Mouse (Mus musculus): Measurements from ENCODE around the gene Inpp5a. TPM values are rescaled to one million over a fixed set of nuclear protein-coding genes. Genes with fewer than 3 reads are reported as not detected.

Inpp5a gene
- 25.4 and 42.1 TPM in 2 replicates for polyA plus RNA-seq (2012; rRNA removed; ENCODE audit: low replicate concordance)

GRCm38 (mm10) chr7:139388670-139389212 is at the start of gene Inpp5a:
Inpp5a (plus strand) TSS chr7:139389109.

GRCm38 (mm10) chr7:139582595-139582994 is 193.7 kb downstream of the Inpp5a start, which contains the start of gene Nkx6-2:
Nkx6-2 (minus strand) TSS chr7:139582797.

Other genes with a start within 250 kb of the Inpp5a start
- gene Lrrc27, start 176.1 kb upstream of the Inpp5a start, polyA plus RNA-seq (2012; rRNA removed; ENCODE audit: low replicate concordance) = 0.43 and 1.5 TPM in 2 replicates
- gene Stk32c, start 175.8 kb upstream of the Inpp5a start, polyA plus RNA-seq (2012; rRNA removed; ENCODE audit: low replicate concordance) = 2.0 and 5.1 TPM in 2 replicates
- 8.2 and 13.7 TPM in 2 replicates for gene Pwwp2b, start 140.6 kb upstream of the Inpp5a start, polyA plus RNA-seq (2012; rRNA removed; ENCODE audit: low replicate concordance)
- gene Nkx6-2, start 193.7 kb downstream of the Inpp5a start, polyA plus RNA-seq (2012; rRNA removed; ENCODE audit: low replicate concordance) = 0.39 and 24.4 TPM in 2 replicates